Comparison of ENCODE assay signal across 12 mouse cellular contexts in the genomic region with DNA sequence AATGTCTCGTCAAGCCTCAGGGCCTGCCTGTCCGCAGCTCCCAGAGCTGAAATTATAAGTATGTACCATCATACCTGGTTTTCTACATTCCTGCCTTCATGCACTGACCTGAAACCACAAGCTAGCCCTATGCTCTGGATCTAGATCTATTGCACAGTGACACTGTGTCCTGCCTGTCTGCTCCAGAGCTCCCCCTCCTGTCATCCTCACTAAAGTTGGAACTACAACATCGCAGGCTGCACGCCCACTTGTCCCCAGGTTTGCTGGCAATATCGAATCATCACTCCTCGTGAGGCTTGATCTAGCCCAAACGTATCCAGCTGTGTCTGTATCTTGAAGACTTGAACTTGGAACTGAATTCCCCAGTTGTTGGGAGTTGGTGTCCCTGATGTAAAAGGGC. TPM values are rescaled to one million over a fixed set of nuclear protein-coding genes. Genes with fewer than 3 reads are reported as not detected.
DNase-seq lines count a peak whose midpoint lies in the region; ATAC-seq and TF ChIP-seq lines count a peak whose summit lies in the region.
"Had no signal": no experiment of that assay in that cellular context is flagged by ENCODE, and none has a peak within 500 bp of the region (broad histone marks: within the 10 kb centered on the region; RNA-seq: fewer than 3 reads in every experiment).

No protein-coding gene starts in this region.

- TF ChIP-seq CTCF in intestine, postnatal 0 days (IDR thresholded peaks at IDR 0.05; ENCODE audit: low read depth) = peak; percentile 48
- TF ChIP-seq CTCF in lung, postnatal 0 days (IDR thresholded peaks at IDR 0.05) = 0 out of 2 replicates have a peak, but pooled peaks have one; percentile 10
- peak; percentile 36; the same call in 1 of the 2 replicates for TF ChIP-seq CTCF in bone marrow, adult 2 months (IDR thresholded peaks at IDR 0.05; ENCODE audit: control insufficient read depth, insufficient read depth, low read length)

- no peaks in the 10 kb centered on the region for H3K4me1 ChIP-seq in intestine, postnatal 0 days (replicated peaks; ENCODE audit: control insufficient read depth, insufficient read depth, low read length)
- H3K4me1 ChIP-seq in intestine, embryonic 16.5 days (ENCODE audit: control insufficient read depth, insufficient read depth, low read length) = no peaks in the 10 kb centered on the region
- H3K4me1 ChIP-seq in lung, postnatal 0 days (ENCODE audit: insufficient read depth, low read depth, low read length) = no peaks in the 10 kb centered on the region
- H3K4me1 ChIP-seq in bone marrow, adult 2 months (ENCODE audit: control insufficient read depth, insufficient read depth, low read length) = no peaks in the 10 kb centered on the region
- H3K4me1 ChIP-seq in midbrain, embryonic 16.5 days (ENCODE audit: control insufficient read depth, insufficient read depth, low read length) = no peaks in the 10 kb centered on the region; the same call in 1 of the 2 replicates

- no peak for DNase-seq in lung, postnatal 0 days (ENCODE audit: low spot score)
- no peak for DNase-seq in lung, postnatal 25 days (ENCODE audit: low spot score)
- DNase-seq: cerebellum, adult 9-11 months; heart, adult 11 months; kidney, postnatal 10 days; right cerebral cortex, postnatal 4 days had no signal

- H3K4me3 ChIP-seq in intestine, postnatal 0 days (ENCODE audit: low read depth, low read length) = no peak overlapping the region
- H3K4me3 ChIP-seq in intestine, embryonic 16.5 days (ENCODE audit: low read length) = no peak overlapping the region
- H3K4me3 ChIP-seq in lung, postnatal 0 days (ENCODE audit: low read depth, low read length) = no peak overlapping the region
- no peak overlapping the region for H3K4me3 ChIP-seq in bone marrow, adult 2 months (replicated peaks; ENCODE audit: control insufficient read depth, low read depth, low read length)
- H3K4me3 ChIP-seq in midbrain, embryonic 16.5 days (ENCODE audit: low read depth, low read length) = no peak overlapping the region

- no peak overlapping the region for H3K4me2 ChIP-seq in intestine, postnatal 0 days (replicated peaks; ENCODE audit: low read depth)
- no peak overlapping the region for H3K4me2 ChIP-seq in intestine, embryonic 16.5 days (ENCODE audit: low read depth, low read length)
- H3K4me2 ChIP-seq in lung, postnatal 0 days (replicated peaks; ENCODE audit: low read depth, low read length) = no peak overlapping the region
- H3K4me2 ChIP-seq in midbrain, embryonic 16.5 days (ENCODE audit: low read length) = no peak overlapping the region

- no peaks in the 10 kb centered on the region for H3K27me3 ChIP-seq in intestine, postnatal 0 days (replicated peaks; ENCODE audit: control insufficient read depth, insufficient read depth, low read length)
- H3K27me3 ChIP-seq in intestine, embryonic 16.5 days (replicated peaks; ENCODE audit: control insufficient read depth, insufficient read depth, low read length) = no peaks in the 10 kb centered on the region
- H3K27me3 ChIP-seq in lung, postnatal 0 days (replicated peaks; ENCODE audit: insufficient read depth, low read length) = no peaks in the 10 kb centered on the region
- H3K27me3 ChIP-seq in midbrain, embryonic 16.5 days (ENCODE audit: control insufficient read depth, insufficient read depth, low read depth, low read length) = no peaks in the 10 kb centered on the region

- ATAC-seq in intestine, postnatal 0 days = no peak
- ATAC-seq in intestine, embryonic 16.5 days = no peak
- ATAC-seq in lung, postnatal 0 days = no peak
- ATAC-seq in megakaryocyte progenitor cell, adult 5-6 weeks (replicated peaks; ENCODE audit: poor library complexity) = peak; percentile 57
- no peak for ATAC-seq in midbrain, embryonic 16.5 days

- 58% methylated on average over 7 of the region's 7 CpGs for WGBS in intestine, postnatal 0 days
- WGBS in intestine, embryonic 16.5 days = 68% methylated on average over 7 of the region's 7 CpGs
- WGBS in lung, postnatal 0 days = 61% methylated on average over 7 of the region's 7 CpGs
- 71% methylated on average over 7 of the region's 7 CpGs for WGBS in bone marrow, adult 2 months
- WGBS in midbrain, embryonic 16.5 days = 65% methylated on average over 7 of the region's 7 CpGs

- no peaks in the 10 kb centered on the region for H3K9me3 ChIP-seq in intestine, postnatal 0 days (ENCODE audit: control insufficient read depth)
- H3K9me3 ChIP-seq in intestine, embryonic 16.5 days (ENCODE audit: control insufficient read depth, low read length) = no peaks in the 10 kb centered on the region
- H3K9me3 ChIP-seq in lung, postnatal 0 days (ENCODE audit: low read length) = no peaks in the 10 kb centered on the region
- no peaks in the 10 kb centered on the region for H3K9me3 ChIP-seq in midbrain, embryonic 16.5 days (replicated peaks; ENCODE audit: control insufficient read depth, low read length, poor library complexity, severe bottlenecking)

- no peak for TF ChIP-seq EP300 in lung, postnatal 0 days (IDR thresholded peaks at IDR 0.05)

- H3K27ac ChIP-seq in intestine, postnatal 0 days (ENCODE audit: low read depth, low read length) = no peak overlapping the region
- H3K27ac ChIP-seq in intestine, embryonic 16.5 days (ENCODE audit: low read length) = no peak overlapping the region
- H3K27ac ChIP-seq in lung, postnatal 0 days (ENCODE audit: low read length) = no peak overlapping the region
- H3K27ac ChIP-seq in bone marrow, adult 2 months (ENCODE audit: control insufficient read depth, insufficient read depth, low read depth, low read length, poor library complexity) = no peak overlapping the region
- no peak overlapping the region for H3K27ac ChIP-seq in midbrain, embryonic 16.5 days (ENCODE audit: low read length)

- H3K36me3 ChIP-seq in intestine, postnatal 0 days (ENCODE audit: control insufficient read depth, insufficient read depth) = no peaks in the 10 kb centered on the region
- no peaks in the 10 kb centered on the region for H3K36me3 ChIP-seq in intestine, embryonic 16.5 days (ENCODE audit: control insufficient read depth, insufficient read depth, low read length)
- H3K36me3 ChIP-seq in lung, postnatal 0 days (ENCODE audit: insufficient read depth, low read length) = no peaks in the 10 kb centered on the region
- no peaks in the 10 kb centered on the region for H3K36me3 ChIP-seq in midbrain, embryonic 16.5 days (ENCODE audit: control insufficient read depth, insufficient read depth, low read length)

- TF ChIP-seq POLR2A in bone marrow, adult 2 months (IDR thresholded peaks at IDR 0.05; ENCODE audit: borderline replicate concordance, control insufficient read depth, low read depth, low read length) = no peak

- no peak overlapping the region for H3K9ac ChIP-seq in intestine, postnatal 0 days (ENCODE audit: low read depth, low read length)
- no peak overlapping the region for H3K9ac ChIP-seq in intestine, embryonic 16.5 days (ENCODE audit: low read depth, low read length)
- H3K9ac ChIP-seq in lung, postnatal 0 days (replicated peaks; ENCODE audit: low read depth) = no peak overlapping the region
- H3K9ac ChIP-seq in midbrain, embryonic 16.5 days (ENCODE audit: low read depth, low read length) = no peak overlapping the region

RNA-seq across cellular contexts. Expression of gene Cacna1b, which starts 11.9 kb away (rescaled TPM):
- polyA plus RNA-seq in intestine, postnatal 0 days (2015; fragmentation: Nextera tagmentation; extraction: Ambion mirVana) = 0.37 and 0.47 TPM in 2 replicates
- 0.62 and 0.97 TPM in 2 replicates for polyA plus RNA-seq in intestine, embryonic 16.5 days (2015; fragmentation: Nextera tagmentation; extraction: Ambion mirVana)
- 0.02 and 0.08 TPM in 2 replicates for polyA plus RNA-seq in lung, postnatal 0 days (2015; fragmentation: Nextera tagmentation; extraction: Ambion mirVana)
- 2.0 and 2.2 TPM in 2 replicates for polyA plus RNA-seq in bone marrow, adult 2 months (2011; ENCODE audit: insufficient read depth, insufficient read length, low replicate concordance, missing spikeins)
- total RNA-seq in megakaryocyte progenitor cell, adult 5-6 weeks (2015) = 0.10 and 0.68 TPM in 2 replicates
- total RNA-seq in megakaryocyte progenitor cell, adult 5-6 weeks (2017) = 0.08 and 0.20 TPM in 2 replicates
- polyA plus RNA-seq in midbrain, embryonic 16.5 days (2015; fragmentation: Nextera tagmentation; extraction: Ambion mirVana) = 15.1 and 16.8 TPM in 2 replicates
- total RNA-seq: megakaryocyte-erythroid progenitor cell, adult 5-6 weeks had no signal
